Mouse (Mus musculus) megakaryocyte, embryonic 14.5 days (primary cell): ENCODE measurements around the gene Gm13090. TPM values are rescaled to one million over a fixed set of nuclear protein-coding genes. Genes with fewer than 3 reads are reported as not detected.

ENCODE experiments used
- H3K27me3 ChIP-seq: replicated peaks from 2 replicates; pipeline ENCODE3; 2012; ENCODE audit warnings: inconsistent platforms
- H3K36me3 ChIP-seq: replicated peaks from 2 replicates; pipeline ENCODE3; 2012; ENCODE audit warnings: low read length, inconsistent platforms, mixed read lengths
- H3K4me1 ChIP-seq: 2 replicates; pipeline ENCODE4 v1.6.1; 2012; ENCODE audit warnings: inconsistent platforms
- H3K4me3 ChIP-seq: replicated peaks from 2 replicates; pipeline ENCODE3; 2012; ENCODE audit warnings: moderate library complexity, mild to moderate bottlenecking, inconsistent platforms
- H3K9me3 ChIP-seq: 2 replicates; pipeline ENCODE4 v1.6.1; 2012; ENCODE audit warnings: inconsistent platforms
- FLI1 ChIP-seq: IDR thresholded peaks from 2 replicates; pipeline ENCODE4 v1.6.1; 2012; ENCODE audit warnings: low read length, inconsistent platforms, mixed read lengths
- GATA1 ChIP-seq: IDR thresholded peaks from 3 replicates; pipeline ENCODE4 v1.6.1; 2012; ENCODE audit warnings: mixed read lengths, low read length, inconsistent platforms, borderline replicate concordance
- polyA plus RNA-seq: library from polyadenylated mRNA; stranded (reverse); fragments of >175 nt; gene quantifications from 2 replicates; pipeline ENCODE4 v1.2.3, GENCODE M21; 2012; ENCODE audit warnings: low replicate concordance; ENCODE audit not compliant: insufficient read depth

Gm13090 gene
- polyA plus RNA-seq, 1 experiment: not detected

DNA sequence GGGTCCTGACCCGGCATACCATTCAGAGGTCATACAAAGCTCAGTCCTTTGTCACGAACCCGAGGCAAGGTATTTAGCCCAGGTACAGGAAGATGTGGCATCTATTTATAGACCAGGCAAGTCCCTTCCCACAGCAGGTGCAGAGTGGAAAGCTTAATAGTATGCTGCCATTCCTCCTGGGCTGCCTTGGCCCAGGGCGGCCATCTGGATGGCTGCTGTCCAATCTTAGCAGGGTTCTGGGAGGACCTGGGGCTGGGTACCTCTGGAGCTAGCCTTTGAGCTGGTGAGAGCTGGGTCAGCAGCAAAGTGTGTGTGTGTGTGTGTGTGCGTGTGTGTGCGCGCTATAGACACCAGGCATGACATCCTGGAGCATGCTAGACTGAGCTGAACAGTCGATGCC lies 46.1 kb downstream of the Gm13090 start:
- no peak for TF ChIP-seq FLI1
- TF ChIP-seq GATA1: no peak
- no peaks in the 10 kb centered on the region for H3K9me3 ChIP-seq

DNA sequence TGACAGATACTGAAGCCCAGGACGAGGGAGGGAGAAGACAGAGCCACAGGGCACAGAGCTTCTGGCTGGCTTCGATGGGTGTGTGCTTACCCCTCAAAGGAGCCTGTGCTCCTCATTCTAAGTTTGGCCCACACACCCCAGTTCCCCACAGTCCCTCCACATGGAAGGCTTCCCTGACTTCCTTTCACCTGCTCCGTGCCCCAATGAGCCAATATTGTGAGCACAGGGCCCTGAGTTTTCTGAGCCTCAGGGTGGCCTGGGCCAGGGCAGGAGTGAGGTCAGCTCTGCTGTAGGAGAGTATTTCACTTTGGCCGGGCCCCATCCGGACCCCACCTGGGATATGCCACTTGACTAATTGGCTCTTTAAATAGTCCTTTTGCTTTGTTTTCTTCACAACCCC lies 48.3 kb downstream of the Gm13090 start:
- Histone ChIP-seq H3K36me3 (no peaks in the 10 kb centered on the region), H3K4me1 (peaks cover 15% of the 10 kb centered on the region), H3K4me3 (no peak overlapping the region), H3K27me3 (peaks cover 66% of the 10 kb centered on the region), H3K9me3 (peaks cover 3% of the 10 kb centered on the region; the same call in 1 of the 2 replicates)
- no peak for TF ChIP-seq GATA1
- TF ChIP-seq FLI1: no peak

More for the DNA sequence above, 46.1 kb downstream of the Gm13090 start:
- Histone ChIP-seq H3K36me3 (no peaks in the 10 kb centered on the region), H3K27me3 (peaks cover 73% of the 10 kb centered on the region), H3K4me3 (no peak overlapping the region), H3K4me1 (0 out of 2 replicates have a peak, but pooled peaks cover 3% of the 10 kb centered on the region)

DNA sequence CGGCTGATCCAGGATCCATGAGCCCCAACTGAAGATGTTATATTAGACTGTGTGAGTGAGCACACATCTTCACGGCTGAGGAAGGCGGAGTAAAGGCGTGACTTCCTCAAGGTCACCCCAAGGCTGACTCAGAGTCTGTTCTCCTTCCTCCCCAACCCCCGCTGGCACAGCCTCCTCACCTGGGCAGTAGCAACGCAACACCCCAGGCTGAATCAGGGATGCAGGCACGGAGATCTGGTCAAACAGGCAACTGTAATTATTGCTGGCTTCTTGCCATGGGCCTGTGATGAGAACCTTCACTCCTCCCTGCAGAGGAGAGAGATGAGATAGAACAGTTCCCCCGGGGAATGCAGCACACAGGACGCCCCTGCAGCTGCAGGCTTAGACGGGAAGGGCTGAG lies 48.8 kb downstream of the Gm13090 start:
- Histone ChIP-seq H3K4me3 (no peak overlapping the region), H3K27me3 (peaks cover 61% of the 10 kb centered on the region), H3K36me3 (no peaks in the 10 kb centered on the region), H3K4me1 (peaks cover 15% of the 10 kb centered on the region), H3K9me3 (peaks cover 7% of the 10 kb centered on the region)
- TF ChIP-seq GATA1: no peak
- no peak for TF ChIP-seq FLI1

DNA sequence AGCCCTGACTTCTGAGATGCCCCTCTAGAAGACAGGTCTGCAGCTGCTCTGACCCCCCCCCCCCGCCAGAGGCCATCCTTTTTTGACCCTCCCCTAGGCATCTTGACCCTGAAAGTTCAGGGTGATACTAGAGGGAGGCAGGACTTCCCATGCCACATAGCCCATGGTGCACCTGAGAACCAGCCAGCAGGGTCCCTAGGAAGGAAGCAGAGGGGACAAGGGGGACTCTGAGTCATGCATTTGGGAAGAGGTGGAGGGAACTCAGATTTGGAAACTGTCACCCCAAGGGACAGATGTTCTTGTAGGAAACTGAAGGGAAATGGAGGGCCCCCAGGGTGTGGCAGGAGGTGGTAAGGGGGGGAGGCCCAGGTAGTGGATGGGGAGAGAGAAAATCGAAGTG lies 49.2 kb downstream of the Gm13090 start:
- TF ChIP-seq FLI1: no peak
- no peak for TF ChIP-seq GATA1
- Histone ChIP-seq H3K36me3 (no peaks in the 10 kb centered on the region), H3K27me3 (peaks cover 60% of the 10 kb centered on the region)

DNA sequence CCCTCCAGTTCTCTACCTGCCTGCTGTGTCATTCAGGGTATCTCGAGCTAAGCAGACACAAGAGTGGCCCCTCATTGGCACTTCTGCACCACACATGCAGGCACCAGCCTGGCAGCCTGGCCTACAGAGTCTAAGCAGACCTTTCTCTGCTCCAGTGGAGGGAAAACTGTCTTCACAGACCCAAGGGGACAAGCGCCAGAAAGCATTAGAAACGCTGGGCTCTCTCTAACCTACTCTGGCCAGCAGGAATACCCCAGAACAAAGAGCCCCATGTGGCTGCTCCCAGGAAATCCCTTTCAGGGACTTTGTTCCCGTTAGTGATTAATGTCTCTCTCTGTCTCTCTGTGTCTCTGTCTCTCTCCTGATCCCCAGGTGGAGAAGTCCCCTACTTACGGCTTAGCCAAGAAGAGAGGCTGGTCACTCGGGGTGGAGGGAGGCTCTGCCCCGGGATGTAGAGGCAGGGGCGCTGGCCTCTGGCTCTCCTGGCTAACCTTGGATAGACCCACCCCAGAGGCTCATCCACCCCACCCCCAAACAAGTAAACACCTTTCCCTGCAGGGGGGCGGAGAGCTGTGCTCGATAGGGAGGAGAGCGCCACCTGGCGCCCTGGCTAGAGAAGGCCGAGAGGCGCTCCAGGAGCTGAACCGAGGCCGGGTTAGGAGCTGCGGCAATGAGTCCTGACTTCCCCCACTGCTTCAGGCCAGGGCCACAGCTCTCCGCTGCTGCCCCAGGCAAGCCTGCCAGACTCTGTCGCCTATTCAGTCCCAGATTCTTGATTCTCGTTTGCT lies 49.9 kb downstream of the Gm13090 start:
- Histone ChIP-seq H3K36me3 (no peaks in the 10 kb centered on the region), H3K4me1 (peaks cover 11% of the 10 kb centered on the region), H3K27me3 (peaks cover 55% of the 10 kb centered on the region), H3K4me3 (no peak overlapping the region), H3K9me3 (peaks cover 18% of the 10 kb centered on the region)
- no peak for TF ChIP-seq GATA1
- no peak for TF ChIP-seq FLI1

More for the DNA sequence above, 49.2 kb downstream of the Gm13090 start:
- H3K9me3 ChIP-seq: peaks cover 11% of the 10 kb centered on the region
- H3K4me1 ChIP-seq: peaks cover 15% of the 10 kb centered on the region
- no peak overlapping the region for H3K4me3 ChIP-seq

DNA sequence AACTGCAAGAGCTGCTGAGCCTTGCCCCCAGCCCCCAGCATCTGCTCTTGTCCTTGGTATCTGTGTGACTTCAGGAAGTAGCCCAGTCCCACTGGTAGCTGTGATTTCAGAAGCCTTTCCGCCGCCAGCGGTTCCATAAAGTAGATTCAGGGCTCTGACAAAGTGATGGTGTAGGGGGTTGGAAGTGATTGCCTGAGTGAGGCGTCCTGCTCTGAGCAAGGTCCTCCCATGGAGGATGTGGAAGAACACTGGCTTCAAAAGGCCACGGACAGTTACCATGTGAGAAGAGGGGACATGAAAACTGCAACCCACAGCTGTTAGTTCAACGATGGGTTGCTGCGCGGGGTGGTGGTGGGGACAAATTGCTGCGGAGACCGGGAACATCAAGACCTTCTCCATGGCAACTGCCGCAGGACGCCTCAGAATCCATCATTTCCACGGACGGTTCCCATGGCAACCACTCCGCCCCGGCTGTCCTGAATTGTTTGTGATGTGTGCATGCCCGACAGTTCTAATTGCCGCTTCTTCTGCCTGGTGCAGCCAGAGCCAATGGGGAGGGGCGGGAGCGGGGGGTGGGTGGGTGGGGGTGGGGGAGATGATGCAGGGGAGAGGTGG lies 51.1 kb downstream of the Gm13090 start:
- peaks cover 29% of the 10 kb centered on the region for H3K9me3 ChIP-seq
- TF ChIP-seq FLI1 (no peak), GATA1 (no peak)
- no peaks in the 10 kb centered on the region for H3K36me3 ChIP-seq
- peaks cover 50% of the 10 kb centered on the region for H3K27me3 ChIP-seq
- H3K4me1 ChIP-seq: peaks cover 11% of the 10 kb centered on the region
- H3K4me3 ChIP-seq: no peak overlapping the region

Other genes starting within 250 kb of the Gm13090 start
- gene Errfi1, start 235.7 kb upstream of the Gm13090 start, polyA plus RNA-seq: 0.06 TPM in 1 of 2 replicates, not detected in the other
- 90.4 and 277 TPM in 2 replicates for gene Park7, start 175.1 kb upstream of the Gm13090 start, polyA plus RNA-seq
- gene Tnfrsf9, start 175.0 kb upstream of the Gm13090 start, polyA plus RNA-seq: 1.0 TPM in 1 of 2 replicates, not detected in the other
- not detected in 2 replicates for gene Uts2, start 92.5 kb upstream of the Gm13090 start, polyA plus RNA-seq
- gene Per3, start 44.9 kb upstream of the Gm13090 start, polyA plus RNA-seq: 8.0 and 11.8 TPM in 2 replicates
- gene Vamp3, start 31.6 kb upstream of the Gm13090 start, polyA plus RNA-seq: 1.5 and 1.6 TPM in 2 replicates